Mouse (Mus musculus): ENCODE results near the gene Mapk14.

- TF ChIP-seq CTCF (IDR thresholded peaks at IDR 0.05; ENCODE audit: borderline replicate concordance, control insufficient read depth, extremely low read depth, insufficient read depth, low read length, poor library complexity) (no peak), POLR2A (IDR thresholded peaks at IDR 0.05; ENCODE audit: control insufficient read depth, extremely low read depth, insufficient read depth, low read length, poor library complexity) (no peak)
These were observed 93.9 kb downstream of the Mapk14 start for GRCm38 (mm10) chr17:28785036-28785435.
